Mouse (Mus musculus): Measurements from ENCODE around the gene Adora1. TPM values are rescaled to one million over a fixed set of nuclear protein-coding genes. Genes with fewer than 3 reads are reported as not detected.

Gene Adora1
- polyA plus RNA-seq, 1 experiment from 2014 or later, result 0.64 TPM

- no peaks in the 10 kb centered on the region for H3K9me3 ChIP-seq
- no peak overlapping the region for H3K4me3 ChIP-seq
- no peak overlapping the region for H3K27ac ChIP-seq (replicated peaks)
- ATAC-seq (ENCODE audit: low FRiP score, low read depth), result no peak
- H3K36me3 ChIP-seq, result no peaks in the 10 kb centered on the region
- H3K4me1 ChIP-seq, result no peaks in the 10 kb centered on the region
- WGBS, result 88% methylated on average over 12 of the region's 12 CpGs
- no peaks in the 10 kb centered on the region for H3K27me3 ChIP-seq
- H3K9ac ChIP-seq (replicated peaks), result no peak overlapping the region
- no peak overlapping the region for H3K4me2 ChIP-seq (replicated peaks)
Measured at GRCm38 (mm10) chr1:134224649-134225227, 10.5 kb downstream of the Adora1 start.

GRCm38 (mm10) chr1:134222122-134223055 is 12.8 kb downstream of the Adora1 start:
- no peak for ATAC-seq (ENCODE audit: low FRiP score, low read depth)
- Histone ChIP-seq H3K9me3 (no peaks in the 10 kb centered on the region), H3K4me3 (no peak overlapping the region), H3K9ac (replicated peaks) (no peak overlapping the region), H3K4me2 (replicated peaks) (no peak overlapping the region), H3K27me3 (no peaks in the 10 kb centered on the region; the same call in 1 of the 2 replicates), H3K4me1 (no peaks in the 10 kb centered on the region), H3K36me3 (no peaks in the 10 kb centered on the region), H3K27ac (replicated peaks) (no peak overlapping the region)
- WGBS, result 68% methylated on average over 8 of the region's 8 CpGs

- ATAC-seq (ENCODE audit: low FRiP score, low read depth), result no peak
- H3K4me3 ChIP-seq, result no peak overlapping the region
- H3K9ac ChIP-seq (replicated peaks), result no peak overlapping the region
- H3K4me2 ChIP-seq (replicated peaks), result no peak overlapping the region
- 83% methylated on average over 1 of the region's 1 CpGs for WGBS
- H3K9me3 ChIP-seq, result no peaks in the 10 kb centered on the region
- H3K36me3 ChIP-seq, result no peaks in the 10 kb centered on the region
- H3K4me1 ChIP-seq, result peaks cover 9% of the 10 kb centered on the region
- H3K27me3 ChIP-seq, result no peaks in the 10 kb centered on the region; the same call in 1 of the 2 replicates
- H3K27ac ChIP-seq (replicated peaks), result no peak overlapping the region
Measured at GRCm38 (mm10) chr1:134221172-134221571, 14.1 kb downstream of the Adora1 start.

- ATAC-seq (ENCODE audit: low FRiP score, low read depth), result no peak
- H3K9ac ChIP-seq (replicated peaks), result no peak overlapping the region
- H3K9me3 ChIP-seq, result no peaks in the 10 kb centered on the region
- H3K4me3 ChIP-seq, result no peak overlapping the region
- WGBS, result 76% methylated on average over 5 of the region's 5 CpGs
- peaks cover 17% of the 10 kb centered on the region for H3K4me1 ChIP-seq
- no peaks in the 10 kb centered on the region for H3K36me3 ChIP-seq
- H3K27me3 ChIP-seq, result no peaks in the 10 kb centered on the region; the same call in 1 of the 2 replicates
- no peak overlapping the region for H3K4me2 ChIP-seq (replicated peaks)
- no peak overlapping the region for H3K27ac ChIP-seq (replicated peaks)
Measured at GRCm38 (mm10) chr1:134219608-134220007, 15.6 kb downstream of the Adora1 start.

- Histone ChIP-seq H3K27me3 (peaks cover 9% of the 10 kb centered on the region; the same call in 1 of the 2 replicates), H3K4me3 (no peak overlapping the region), H3K4me1 (peaks cover 17% of the 10 kb centered on the region), H3K36me3 (no peaks in the 10 kb centered on the region), H3K4me2 (replicated peaks) (no peak overlapping the region), H3K9me3 (no peaks in the 10 kb centered on the region), H3K9ac (replicated peaks) (no peak overlapping the region), H3K27ac (replicated peaks) (no peak overlapping the region)
- no peak for ATAC-seq (ENCODE audit: low FRiP score, low read depth)
- 80% methylated on average over 3 of the region's 3 CpGs for WGBS
Measured at GRCm38 (mm10) chr1:134217942-134218341, 17.3 kb downstream of the Adora1 start.

- Histone ChIP-seq H3K4me2 (replicated peaks) (no peak overlapping the region), H3K27me3 (peaks cover 12% of the 10 kb centered on the region; the same call in 1 of the 2 replicates), H3K4me3 (no peak overlapping the region), H3K4me1 (peaks cover 17% of the 10 kb centered on the region), H3K27ac (replicated peaks) (no peak overlapping the region), H3K9me3 (no peaks in the 10 kb centered on the region), H3K9ac (replicated peaks) (no peak overlapping the region), H3K36me3 (no peaks in the 10 kb centered on the region)
- 71% methylated on average over 12 of the region's 12 CpGs for WGBS
- no peak for ATAC-seq (ENCODE audit: low FRiP score, low read depth)
Measured at GRCm38 (mm10) chr1:134217028-134217481, 18.2 kb downstream of the Adora1 start.

GRCm38 (mm10) chr1:134216629-134216971 is 18.6 kb downstream of the Adora1 start:
- H3K4me1 ChIP-seq, result peaks cover 17% of the 10 kb centered on the region
- ATAC-seq (ENCODE audit: low FRiP score, low read depth), result no peak
- no peaks in the 10 kb centered on the region for H3K9me3 ChIP-seq
- peaks cover 12% of the 10 kb centered on the region; the same call in 1 of the 2 replicates for H3K27me3 ChIP-seq
- WGBS, result 86% methylated on average over 2 of the region's 2 CpGs
- no peak overlapping the region for H3K4me2 ChIP-seq (replicated peaks)
- H3K27ac ChIP-seq (replicated peaks), result no peak overlapping the region
- H3K4me3 ChIP-seq, result no peak overlapping the region
- H3K9ac ChIP-seq (replicated peaks), result no peak overlapping the region
- no peaks in the 10 kb centered on the region for H3K36me3 ChIP-seq

GRCm38 (mm10) chr1:134215751-134216628 is 19.2 kb downstream of the Adora1 start:
- Histone ChIP-seq H3K27ac (replicated peaks) (peak overlapping the region; percentile 32), H3K9ac (replicated peaks) (peak overlapping the region; percentile 20; the same call in 1 of the 2 replicates), H3K4me2 (replicated peaks) (peak overlapping the region; percentile 13; the same call in 1 of the 2 replicates), H3K4me3 (no peak overlapping the region), H3K9me3 (no peaks in the 10 kb centered on the region), H3K4me1 (peaks cover 17% of the 10 kb centered on the region), H3K27me3 (peaks cover 12% of the 10 kb centered on the region; the same call in 1 of the 2 replicates), H3K36me3 (no peaks in the 10 kb centered on the region)
- peak; percentile 19; the same call in 1 of the 2 replicates for ATAC-seq (ENCODE audit: low FRiP score, low read depth)
- WGBS, result 18% methylated on average over 11 of the region's 11 CpGs

- 57% methylated on average over 7 of the region's 7 CpGs for WGBS
Measured at GRCm38 (mm10) chr1:134215059-134215458, 20.2 kb downstream of the Adora1 start.

GRCm38 (mm10) chr1:134213405-134213804 is 21.8 kb downstream of the Adora1 start:
- Histone ChIP-seq H3K9ac (replicated peaks) (no peak overlapping the region), H3K4me2 (replicated peaks) (no peak overlapping the region), H3K4me3 (no peak overlapping the region), H3K36me3 (no peaks in the 10 kb centered on the region), H3K4me1 (peaks cover 17% of the 10 kb centered on the region), H3K9me3 (no peaks in the 10 kb centered on the region), H3K27ac (replicated peaks) (no peak overlapping the region), H3K27me3 (peaks cover 16% of the 10 kb centered on the region; the same call in 1 of the 2 replicates)
- WGBS, result 80% methylated on average over 7 of the region's 7 CpGs
- ATAC-seq (ENCODE audit: low FRiP score, low read depth), result no peak

More at GRCm38 (mm10) chr1:134215059-134215458, 20.2 kb downstream of the Adora1 start:
- Histone ChIP-seq H3K9me3 (no peaks in the 10 kb centered on the region), H3K27ac (replicated peaks) (no peak overlapping the region), H3K4me1 (peaks cover 17% of the 10 kb centered on the region), H3K9ac (replicated peaks) (no peak overlapping the region), H3K4me3 (no peak overlapping the region), H3K36me3 (no peaks in the 10 kb centered on the region), H3K27me3 (peaks cover 16% of the 10 kb centered on the region; the same call in 1 of the 2 replicates), H3K4me2 (replicated peaks) (no peak overlapping the region)
- ATAC-seq (ENCODE audit: low FRiP score, low read depth), result no peak

- Histone ChIP-seq H3K36me3 (no peaks in the 10 kb centered on the region), H3K27ac (replicated peaks) (no peak overlapping the region), H3K4me1 (peaks cover 17% of the 10 kb centered on the region), H3K4me3 (no peak overlapping the region), H3K27me3 (peaks cover 16% of the 10 kb centered on the region; the same call in 1 of the 2 replicates), H3K9me3 (no peaks in the 10 kb centered on the region), H3K4me2 (replicated peaks) (no peak overlapping the region), H3K9ac (replicated peaks) (no peak overlapping the region)
- 72% methylated on average over 6 of the region's 6 CpGs for WGBS
- ATAC-seq (ENCODE audit: low FRiP score, low read depth), result no peak
Measured at GRCm38 (mm10) chr1:134212351-134212750, 22.9 kb downstream of the Adora1 start.

Measured in midbrain, embryonic 12.5 days (tissue).